Mouse (Mus musculus) midbrain, embryonic 11.5 days (tissue): ENCODE data around the gene Mnd1. TPM values are rescaled to one million over a fixed set of nuclear protein-coding genes. Genes with fewer than 3 reads are reported as not detected.

Source experiments
- ATAC-seq: fragments of 200-750 bp; cut with Nextera tagmentation; 2 replicates; pipeline ENCODE4 v1.8.0; 2017; ENCODE audit warnings: moderate TSS enrichment, moderate library complexity; ENCODE audit not compliant: low FRiP score
- DNase-seq: peaks from one replicate; pipeline ENCODE4 v3.0.0; 2015; ENCODE audit warnings: low spot score; ENCODE audit errors: missing footprints
- H3K27ac ChIP-seq: fragments of 300-500 bp; sonication (generic); 2 replicates; pipeline ENCODE4 v1.5.1; 2014; ENCODE audit warnings: low read depth, low read length
- H3K27me3 ChIP-seq: fragments of 300-500 bp; sonication (generic); 2 replicates; pipeline ENCODE4 v1.6.1; 2014; ENCODE audit warnings: mild to moderate bottlenecking, low read length, moderate library complexity, mixed read lengths; ENCODE audit not compliant: control insufficient read depth, insufficient read depth
- H3K36me3 ChIP-seq: fragments of 300-500 bp; sonication (generic); 2 replicates; pipeline ENCODE4 v1.6.1; 2014; ENCODE audit warnings: mild to moderate bottlenecking, low read length, moderate library complexity, mixed read lengths; ENCODE audit not compliant: control insufficient read depth, insufficient read depth
- H3K4me1 ChIP-seq: fragments of 300-500 bp; sonication (generic); 2 replicates; pipeline ENCODE4 v1.6.1; 2014; ENCODE audit warnings: low read length; ENCODE audit not compliant: control insufficient read depth, insufficient read depth
- H3K4me2 ChIP-seq: fragments of 300-500 bp; sonication (generic); 2 replicates; pipeline ENCODE4 v1.6.1; 2014; ENCODE audit warnings: mild to moderate bottlenecking, moderate library complexity
- H3K4me3 ChIP-seq: fragments of 300-500 bp; sonication (generic); 2 replicates; pipeline ENCODE4 v1.5.1; 2014; ENCODE audit warnings: low read depth, low read length
- H3K9ac ChIP-seq: fragments of 300-500 bp; sonication (generic); 2 replicates; pipeline ENCODE4 v1.6.1; 2014; ENCODE audit warnings: low read length
- H3K9me3 ChIP-seq: fragments of 300-500 bp; sonication (generic); 2 replicates; pipeline ENCODE4 v1.6.1; 2016; ENCODE audit warnings: low read length; ENCODE audit not compliant: control insufficient read depth
- WGBS: fragments of 180-500 bp; shearing (Covaris S2); extraction: QIAGEN DNeasy Blood & Tissue Kit; methylation state at CpG from one replicate; pipeline ENCODE4 v1.1.7; 2014; 5-methylcytosine and 5-hydroxymethylcytosine counted together
- polyA plus RNA-seq: library from polyadenylated mRNA; unstranded; fragments of >200 nt; fragmentation: Nextera tagmentation; extraction: Ambion mirVana; gene quantifications from 2 replicates; pipeline ENCODE4 v1.2.1, GENCODE M21; 2014

Gene Mnd1
- polyA plus RNA-seq, 1 experiment from 2014 or later = 10.8 TPM

GRCm38 (mm10) chr3:84060128-84060527, 95.5 kb downstream of the Mnd1 start:
- Histone ChIP-seq H3K9me3 (no peaks in the 10 kb centered on the region), H3K9ac (no peak overlapping the region), H3K36me3 (no peaks in the 10 kb centered on the region), H3K27me3 (no peaks in the 10 kb centered on the region), H3K4me1 (no peaks in the 10 kb centered on the region; the same call in 1 of the 2 replicates), H3K27ac (no peak overlapping the region), H3K4me3 (no peak overlapping the region), H3K4me2 (no peak overlapping the region)
- DNase-seq (no peak), ATAC-seq (no peak)
- 70% methylated on average over 4 of the region's 4 CpGs for WGBS

GRCm38 (mm10) chr3:84059676-84060075, 95.9 kb downstream of the Mnd1 start:
- Histone ChIP-seq H3K4me2 (no peak overlapping the region), H3K9me3 (no peaks in the 10 kb centered on the region), H3K4me1 (no peaks in the 10 kb centered on the region; the same call in 1 of the 2 replicates), H3K27ac (no peak overlapping the region), H3K9ac (no peak overlapping the region), H3K36me3 (no peaks in the 10 kb centered on the region), H3K27me3 (no peaks in the 10 kb centered on the region), H3K4me3 (no peak overlapping the region)
- WGBS = 78% methylated on average over 4 of the region's 4 CpGs
- ATAC-seq (no peak), DNase-seq (peak; percentile 80)

- WGBS = 70% methylated on average over 13 of the region's 13 CpGs
- no peak for ATAC-seq
Measured at GRCm38 (mm10) chr3:84059261-84059660, 96.3 kb downstream of the Mnd1 start.

GRCm38 (mm10) chr3:84048729-84049175, 106.8 kb downstream of the Mnd1 start:
- Histone ChIP-seq H3K9ac (no peak overlapping the region), H3K9me3 (no peaks in the 10 kb centered on the region), H3K4me3 (no peak overlapping the region), H3K27me3 (no peaks in the 10 kb centered on the region), H3K36me3 (no peaks in the 10 kb centered on the region), H3K4me1 (peaks cover 5% of the 10 kb centered on the region; the same call in 1 of the 2 replicates), H3K4me2 (no peak overlapping the region), H3K27ac (no peak overlapping the region)
- DNase-seq = peak; percentile 83
- WGBS = 12% methylated on average over 9 of the region's 9 CpGs
- no peak for ATAC-seq

More at GRCm38 (mm10) chr3:84059261-84059660, 96.3 kb downstream of the Mnd1 start:
- no peaks in the 10 kb centered on the region for H3K36me3 ChIP-seq
- no peaks in the 10 kb centered on the region; the same call in 1 of the 2 replicates for H3K4me1 ChIP-seq
- H3K4me2 ChIP-seq = no peak overlapping the region
- no peaks in the 10 kb centered on the region for H3K9me3 ChIP-seq
- no peaks in the 10 kb centered on the region for H3K27me3 ChIP-seq
- peak; percentile 77 for DNase-seq
- no peak overlapping the region for H3K27ac ChIP-seq
- H3K9ac ChIP-seq = no peak overlapping the region
- no peak overlapping the region for H3K4me3 ChIP-seq

- ATAC-seq = no peak
- Histone ChIP-seq H3K4me3 (no peak overlapping the region), H3K4me2 (no peak overlapping the region), H3K9ac (no peak overlapping the region), H3K27me3 (no peaks in the 10 kb centered on the region; the same call in 1 of the 2 replicates), H3K27ac (no peak overlapping the region), H3K4me1 (peaks cover 5% of the 10 kb centered on the region; the same call in 1 of the 2 replicates), H3K9me3 (no peaks in the 10 kb centered on the region), H3K36me3 (no peaks in the 10 kb centered on the region)
- WGBS = 90% methylated on average over 8 of the region's 8 CpGs
- peak; percentile 56 for DNase-seq
Measured at GRCm38 (mm10) chr3:84046206-84046605, 109.4 kb downstream of the Mnd1 start.

- no peak overlapping the region for H3K9ac ChIP-seq
- H3K27ac ChIP-seq = no peak overlapping the region
- DNase-seq = no peak
- H3K4me1 ChIP-seq = peaks cover 17% of the 10 kb centered on the region
- H3K4me3 ChIP-seq = no peak overlapping the region
- no peaks in the 10 kb centered on the region for H3K9me3 ChIP-seq
- no peaks in the 10 kb centered on the region for H3K36me3 ChIP-seq
- no peaks in the 10 kb centered on the region; the same call in 1 of the 2 replicates for H3K27me3 ChIP-seq
- no peak for ATAC-seq
- WGBS = 85% methylated on average over 8 of the region's 8 CpGs
- no peak overlapping the region for H3K4me2 ChIP-seq
Measured at GRCm38 (mm10) chr3:84041739-84042138, 113.8 kb downstream of the Mnd1 start.

- no peaks in the 10 kb centered on the region; the same call in 1 of the 2 replicates for H3K27me3 ChIP-seq
- peak overlapping the region; percentile 99 for H3K9ac ChIP-seq
- peaks cover 20% of the 10 kb centered on the region for H3K4me1 ChIP-seq
- H3K4me3 ChIP-seq = peak overlapping the region; percentile 96
- peak overlapping the region; percentile 90 for H3K4me2 ChIP-seq
- 7% methylated on average over 23 of the region's 23 CpGs for WGBS
- DNase-seq = no peak
- H3K27ac ChIP-seq = peak overlapping the region; percentile 73; the same call in 1 of the 2 replicates
- H3K9me3 ChIP-seq = no peaks in the 10 kb centered on the region
- H3K36me3 ChIP-seq = no peaks in the 10 kb centered on the region
- ATAC-seq = no peak; the same call in none of the 2 replicates
Measured at GRCm38 (mm10) chr3:84040476-84041082, 115.0 kb downstream of the Mnd1 start.

- peak within 1 kb of the TSS; percentile 96 for H3K4me3 ChIP-seq
- peak within 1 kb of the TSS; percentile 90 for H3K4me2 ChIP-seq
- ATAC-seq (peak; percentile 96), DNase-seq (peak; percentile 98)
- WGBS = under 1% methylated on average over 96 of the region's 100 CpGs
- H3K4me1 ChIP-seq = peaks cover 21% of the 10 kb centered on the region
- H3K9me3 ChIP-seq = no peaks in the 10 kb centered on the region
- peak within 1 kb of the TSS; percentile 99 for H3K9ac ChIP-seq
- H3K27me3 ChIP-seq = no peaks in the 10 kb centered on the region; the same call in 1 of the 2 replicates
- H3K36me3 ChIP-seq = no peaks in the 10 kb centered on the region
- H3K27ac ChIP-seq = peak within 1 kb of the TSS; percentile 89
Measured at GRCm38 (mm10) chr3:84039646-84040475, 115.7 kb downstream of the Mnd1 start, which contains the start of gene Tmem131l. TSS of gene Tmem131l (minus strand) at chr3:84040175.
